Mouse (Mus musculus) lung, postnatal 14 days (tissue): Measurements from ENCODE around the gene Crk.

ENCODE experiments used
- DNase-seq: peaks from one replicate; pipeline ENCODE4 v3.0.0; 2021

Crk gene

DNA sequence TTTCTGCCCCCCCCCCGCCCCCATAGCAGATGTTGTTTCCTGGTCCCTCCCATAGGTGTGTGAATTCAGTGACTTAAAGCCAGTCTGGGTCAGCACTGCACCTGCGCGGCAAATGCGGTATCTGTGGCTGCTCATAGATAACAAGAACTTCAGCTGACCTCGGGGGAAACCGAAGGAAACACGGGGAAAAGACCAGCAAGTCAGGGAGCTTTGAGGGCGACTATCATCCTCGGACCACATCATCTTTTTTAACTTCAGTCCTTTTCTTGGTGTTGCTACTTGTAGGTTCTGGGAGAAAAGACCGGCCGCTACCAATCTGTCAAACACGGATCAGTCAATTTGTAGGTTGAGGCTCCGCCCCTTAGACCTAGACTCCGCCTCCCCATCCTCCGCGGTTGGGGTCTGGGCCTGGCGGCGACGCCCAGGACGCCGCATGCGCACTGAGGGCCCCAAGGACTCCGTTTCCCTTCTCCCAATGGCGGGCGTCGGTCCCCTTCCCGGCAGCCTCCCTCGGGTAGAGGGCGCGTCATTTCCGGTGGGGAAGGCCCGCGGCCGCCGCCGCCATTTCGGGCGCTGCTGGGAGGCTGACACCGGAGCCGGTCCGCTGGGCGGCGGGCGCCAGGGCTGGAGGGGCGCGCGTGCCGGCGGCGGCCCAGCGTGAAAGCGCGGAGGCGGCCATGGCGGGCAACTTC is at the start of gene Crk:
Gene Crk (plus strand): TSS at position 513 of the 692 bp plus-strand sequence.
- peak; percentile 99 for DNase-seq

DNA sequence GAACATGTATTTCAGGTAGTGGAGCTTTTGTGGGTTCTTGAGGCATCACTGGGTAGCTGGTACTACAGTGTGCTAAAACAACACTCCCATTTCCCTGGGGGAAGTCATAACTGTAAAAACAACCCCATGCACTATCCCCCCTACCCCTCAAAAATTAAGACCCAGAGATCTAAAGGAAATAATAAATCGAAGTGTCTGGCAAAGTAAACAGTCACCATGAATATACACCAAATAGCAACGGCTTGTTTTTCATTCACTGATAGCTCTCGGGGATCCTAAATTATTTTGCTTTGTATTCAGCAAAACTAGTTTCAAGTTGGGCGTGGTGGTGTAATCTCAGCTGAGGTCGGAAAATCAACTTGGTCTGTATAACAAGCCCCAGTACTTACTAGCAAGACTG is 49.0 kb upstream of the Crk start:
- no peak for DNase-seq

DNA sequence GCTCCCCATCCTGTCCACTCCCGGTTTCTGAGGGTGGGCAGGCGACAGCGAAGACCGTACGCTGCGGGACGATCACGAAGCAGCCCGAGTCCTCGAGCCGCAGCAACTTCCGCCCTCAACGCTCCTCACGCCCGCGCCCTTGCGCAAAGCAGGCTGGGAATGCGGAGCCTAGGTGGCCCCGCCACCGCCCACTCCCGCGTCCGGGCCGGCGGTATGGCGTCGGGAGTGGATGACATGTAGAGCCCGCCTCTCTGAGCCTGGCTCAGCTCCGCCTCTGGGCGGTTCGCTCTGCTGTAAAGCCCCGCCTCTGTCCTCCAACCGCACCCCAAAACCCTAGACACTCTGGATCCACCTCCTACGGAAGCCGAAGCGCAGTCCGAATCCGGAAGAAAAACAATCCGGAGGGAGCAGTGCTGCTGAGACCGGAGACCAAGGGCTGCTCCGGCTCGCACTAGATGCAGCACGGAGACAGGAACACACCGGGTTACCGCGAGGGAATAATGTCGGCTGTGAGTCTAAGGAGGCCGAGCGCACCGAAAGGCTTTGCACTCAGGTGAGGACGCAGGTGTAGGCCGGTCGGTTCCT is 48.3 kb upstream of the Crk start, which contains the start of gene Inpp5k:
Gene Inpp5k (plus strand): TSS at position 344 of the 585 bp plus-strand sequence.
- DNase-seq: peak; percentile 95

DNA sequence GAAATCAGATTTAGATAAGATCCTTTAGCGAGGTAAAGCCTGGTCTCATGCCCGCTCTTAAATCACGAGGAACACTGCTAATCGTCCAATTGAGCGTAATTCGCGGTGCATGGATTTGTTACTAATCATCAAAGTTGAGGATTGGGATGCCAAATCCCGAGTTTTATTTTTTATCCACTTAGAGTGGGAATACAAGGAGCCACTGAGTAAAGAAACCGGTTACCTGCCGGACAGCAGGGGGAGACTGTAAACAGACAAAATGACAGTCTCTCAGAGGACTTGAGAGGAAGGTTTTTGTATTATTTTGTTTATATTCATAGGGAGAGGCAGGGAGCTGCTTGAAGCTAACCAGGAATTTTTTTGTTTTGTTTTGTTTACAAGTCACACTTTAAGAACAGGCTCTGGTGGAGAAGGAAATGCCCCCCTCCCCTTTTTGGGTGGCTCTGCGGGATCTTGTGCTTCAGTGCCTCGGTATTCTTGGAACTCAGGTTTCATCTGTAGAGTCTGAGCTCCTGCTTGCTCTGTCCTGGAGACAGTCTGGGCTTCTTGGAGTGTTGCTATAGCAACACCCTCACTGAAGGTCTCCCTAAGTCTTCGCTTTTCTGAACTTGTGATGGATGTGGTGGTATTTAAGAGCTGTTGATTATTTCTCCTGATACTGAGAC is 47.4 kb upstream of the Crk start:
- DNase-seq: peak; percentile 57

DNA sequence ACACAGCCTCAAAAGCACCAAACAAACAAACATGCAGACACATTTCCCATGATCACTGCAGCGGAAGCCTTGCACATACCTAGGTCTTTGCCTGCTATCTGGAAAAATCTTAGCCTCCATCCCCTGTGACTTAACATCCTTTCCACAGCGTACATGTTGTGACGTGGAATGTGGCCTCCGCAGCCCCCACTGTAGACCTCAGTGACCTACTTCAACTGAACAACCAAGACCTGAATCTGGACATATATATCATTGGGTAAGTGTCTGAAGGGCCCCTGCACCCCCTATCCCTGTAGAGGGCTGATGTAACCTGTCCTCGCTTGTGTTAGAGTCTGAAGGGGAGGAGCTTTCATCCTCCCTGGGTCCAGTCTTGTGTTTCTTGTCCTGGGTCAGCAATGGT is 46.1 kb upstream of the Crk start:
- no peak for DNase-seq

DNA sequence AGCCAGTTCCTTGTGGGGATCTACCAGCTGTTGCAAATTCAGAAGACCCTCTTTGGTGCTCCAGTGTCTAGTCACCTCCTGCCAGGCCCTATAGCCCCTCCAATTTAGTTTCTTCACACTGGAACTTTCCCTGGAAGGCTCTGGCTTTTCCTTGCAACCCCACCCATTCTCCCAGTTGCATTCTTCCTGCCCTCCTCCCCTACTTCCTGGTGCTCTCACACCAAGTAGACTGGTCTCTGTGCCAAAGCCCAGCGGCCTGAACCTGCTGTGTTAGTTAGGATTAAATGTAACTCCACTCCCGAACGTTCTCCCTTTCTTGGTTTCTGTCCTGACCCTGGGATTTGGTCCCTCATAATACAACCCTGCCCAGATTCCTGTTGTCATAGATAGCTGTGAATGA is 44.3 kb upstream of the Crk start:
- DNase-seq: peak; percentile 42

GRCm38 (mm10) chr11:75635315-75635714 is 43.7 kb upstream of the Crk start:
- no peak for DNase-seq

- DNase-seq: no peak
Observed at GRCm38 (mm10) chr11:75643323-75643722, 35.7 kb upstream of the Crk start.

DNA sequence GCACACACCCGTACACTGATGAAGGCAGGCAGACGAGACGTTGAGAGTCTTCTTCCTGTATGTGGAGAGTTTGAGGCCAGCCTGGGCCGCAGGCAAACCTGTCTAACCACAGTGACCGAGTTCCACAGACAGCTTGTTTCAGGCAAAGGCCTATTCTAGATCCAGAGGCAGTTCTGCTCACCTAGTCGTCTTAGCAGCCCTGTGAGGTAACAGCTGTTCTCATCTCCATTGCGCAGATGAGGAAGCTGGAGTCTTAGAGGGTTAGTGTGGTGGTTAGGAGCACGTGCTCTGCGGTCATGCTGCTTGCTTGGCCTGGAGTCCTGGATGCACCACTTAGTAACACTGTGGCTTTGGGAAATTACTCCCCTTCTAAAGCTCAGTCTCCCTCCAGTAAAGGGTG is 34.4 kb upstream of the Crk start:
- no peak for DNase-seq

DNA sequence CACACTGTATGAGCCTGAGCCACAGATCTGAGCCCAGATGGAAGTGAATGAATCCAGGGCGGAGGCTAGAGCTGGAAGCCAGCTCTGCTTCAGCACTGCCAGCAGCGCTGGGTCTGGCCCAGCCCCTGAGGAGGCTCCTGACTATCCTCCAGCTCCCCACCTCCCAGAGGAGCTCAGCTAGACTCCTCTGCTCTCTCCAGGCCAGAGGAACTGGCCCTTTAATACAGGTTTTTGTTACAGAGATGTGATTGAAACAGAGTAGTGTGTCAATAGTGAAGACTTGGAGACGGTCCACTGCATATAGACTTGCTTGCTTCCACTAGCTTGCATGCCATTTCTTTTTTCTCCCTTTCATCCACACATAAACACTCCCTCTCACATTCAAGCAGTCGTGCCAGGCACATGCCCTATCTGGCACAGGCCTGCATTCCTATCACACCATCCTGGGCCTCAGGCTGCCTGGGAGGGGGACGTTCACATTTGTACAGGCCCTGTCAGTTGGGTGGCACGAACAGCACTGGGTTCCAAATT is 31.3 kb upstream of the Crk start:
- DNase-seq: no peak

DNA sequence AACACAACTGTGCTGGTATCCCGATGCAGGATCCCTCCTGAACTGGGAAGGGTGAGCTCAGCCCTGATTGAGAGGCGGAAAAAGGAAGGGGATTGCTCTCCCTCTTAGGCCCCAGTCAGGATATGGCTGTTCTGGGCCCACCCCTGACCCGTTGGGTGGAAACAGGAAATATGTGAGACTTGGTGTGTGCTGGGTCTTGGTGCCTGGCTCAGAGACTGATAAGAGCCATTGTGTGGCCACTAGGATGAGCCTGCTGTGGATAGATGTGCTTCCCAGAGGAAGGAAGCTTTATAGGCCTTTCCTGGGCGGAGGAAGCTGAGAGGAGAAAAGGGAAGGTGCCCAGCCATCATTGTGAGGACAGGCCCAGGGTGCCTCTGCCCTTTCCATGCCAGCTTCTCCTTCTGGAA is 29.9 kb upstream of the Crk start:
- peak; percentile 52 for DNase-seq

DNA sequence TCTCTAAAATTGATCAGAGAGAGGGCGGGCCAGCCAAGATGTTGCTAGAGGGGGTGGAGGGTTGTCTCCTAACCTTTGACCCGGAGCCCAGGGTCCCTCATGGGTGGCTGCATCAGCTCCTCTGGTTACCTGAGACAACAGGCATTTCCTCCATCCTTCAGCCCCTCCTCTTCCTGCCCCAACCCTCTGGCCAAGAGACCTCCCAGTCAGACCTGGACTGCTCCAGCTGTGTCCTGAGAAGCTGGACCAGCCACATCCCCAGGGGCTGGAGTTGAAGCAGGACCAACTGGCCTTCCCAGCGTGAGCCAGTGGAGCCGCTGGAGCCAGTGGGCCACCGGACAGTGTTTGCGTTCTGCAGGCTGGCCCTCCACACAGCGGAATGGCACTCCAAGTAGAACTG is 28.7 kb upstream of the Crk start, which contains the start of gene Myo1c:
Gene Myo1c (plus strand): TSS at position 194 of the 400 bp plus-strand sequence.
- no peak for DNase-seq

DNA sequence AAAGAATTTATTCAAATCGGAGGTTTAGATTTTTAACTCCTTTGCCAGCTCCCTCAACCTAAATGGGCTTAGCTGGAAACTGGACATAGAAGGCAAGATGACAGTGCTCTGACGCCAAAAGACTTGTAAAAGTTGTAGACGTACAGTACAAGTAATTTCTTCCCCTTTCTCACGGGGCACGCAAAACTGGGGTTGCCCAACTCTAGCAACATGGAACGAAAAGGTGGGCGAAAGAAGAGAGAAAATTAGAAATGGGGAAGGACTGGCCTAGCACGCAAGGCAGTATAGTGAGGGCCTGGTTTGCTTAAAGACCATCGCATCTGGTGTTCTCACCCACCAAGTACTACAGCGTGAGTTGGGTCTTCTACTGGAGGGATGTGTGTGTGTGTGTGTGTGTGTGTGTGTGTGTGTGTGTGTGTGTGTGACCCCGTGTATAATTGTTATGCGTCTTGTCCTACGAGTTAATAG is 28.1 kb upstream of the Crk start:
- no peak for DNase-seq

DNA sequence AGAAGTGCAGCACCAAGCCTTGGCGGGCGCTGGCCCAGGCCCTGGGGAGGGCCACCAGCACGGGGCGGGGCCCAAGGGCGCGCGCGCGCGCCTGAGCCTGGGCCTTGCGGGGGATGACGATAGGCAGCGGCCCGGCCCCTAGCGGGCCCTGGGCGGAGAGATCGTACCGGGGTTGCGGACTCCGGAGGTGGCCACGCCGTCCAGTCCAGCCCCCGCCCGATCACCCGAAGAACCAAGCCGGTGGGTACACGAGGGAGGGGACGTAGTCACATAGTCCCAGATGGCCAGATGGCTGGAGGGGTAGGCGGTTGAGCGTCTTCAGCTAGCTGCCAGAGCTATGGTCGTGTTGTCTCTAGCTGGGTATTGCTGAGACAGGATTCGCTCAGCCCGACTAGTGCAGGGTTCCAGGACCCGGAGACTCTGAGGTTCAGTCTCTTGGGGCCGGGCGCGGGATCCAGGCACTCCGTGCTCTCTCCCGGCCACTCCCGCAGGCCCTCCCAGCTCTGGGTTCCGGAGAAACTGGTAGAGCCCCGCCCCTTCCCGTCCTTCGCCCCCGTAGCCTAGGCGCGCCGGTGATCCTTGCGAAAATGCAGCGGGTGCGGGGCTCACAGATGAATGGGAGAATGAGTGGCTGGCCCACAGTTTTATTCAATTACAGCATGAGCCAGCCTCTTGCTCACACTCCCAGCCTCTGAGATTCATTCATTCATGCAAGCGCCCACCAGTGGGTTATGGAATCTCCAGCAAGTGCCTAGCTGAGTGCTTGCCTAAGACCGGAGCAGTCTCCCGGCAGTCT is 27.4 kb upstream of the Crk start:
- peak; percentile 88 for DNase-seq

- peak; percentile 32 for DNase-seq
Observed at GRCm38 (mm10) chr11:75652222-75652941, 26.7 kb upstream of the Crk start.

- DNase-seq: peak; percentile 37
Observed at GRCm38 (mm10) chr11:75652942-75653684, 25.9 kb upstream of the Crk start.

GRCm38 (mm10) chr11:75653781-75654470 is 25.1 kb upstream of the Crk start:
- DNase-seq: peak; percentile 90

GRCm38 (mm10) chr11:75654471-75655390 is 24.3 kb upstream of the Crk start:
- DNase-seq: peak; percentile 41
